Mouse (Mus musculus) E14TG2a.4 (cell line): ENCODE results near the gene Usp16.

Experiments
- H3K27me3 ChIP-seq: 2 replicates; pipeline ENCODE4 v1.6.1; 2014; ENCODE audit warnings: low read length, control low read depth; ENCODE audit not compliant: insufficient read depth
- H3K36me3 ChIP-seq: 2 replicates; pipeline ENCODE4 v1.6.1; 2014; ENCODE audit warnings: low read length, control low read depth; ENCODE audit not compliant: insufficient read depth
- H3K4me1 ChIP-seq: replicated peaks from 2 replicates; pipeline ENCODE4 v1.6.1; 2014; ENCODE audit warnings: low read depth, low read length, control low read depth
- H3K4me3 ChIP-seq: replicated peaks from 2 replicates; pipeline ENCODE4 v1.5.1; 2014; ENCODE audit warnings: mild to moderate bottlenecking, low read length
- H3K9me3 ChIP-seq: 2 replicates; pipeline ENCODE4 v1.6.1; 2014; ENCODE audit warnings: low read length, control low read depth
- CTCF ChIP-seq: conservative IDR thresholded peaks from 2 replicates; pipeline ENCODE4 v1.5.1; 2014; ENCODE audit warnings: low read length
- NANOG ChIP-seq: IDR thresholded peaks from 2 replicates; pipeline ENCODE4 v1.6.1; 2014; ENCODE audit warnings: borderline replicate concordance, low read length, mixed read lengths
- POU5F1 ChIP-seq: IDR thresholded peaks from 2 replicates; pipeline ENCODE4 v1.6.1; 2014; ENCODE audit warnings: low read length, borderline replicate concordance

The Usp16 gene

GRCm38 (mm10) chr16:87454419-87455179 is at the start of gene Usp16:
Usp16 (plus strand) TSS chr16:87454703.
- H3K4me3 ChIP-seq: peak within 1 kb of the TSS; percentile 95
- no peaks in the 10 kb centered on the region for H3K9me3 ChIP-seq
- peaks cover 11% of the 10 kb centered on the region for H3K27me3 ChIP-seq
- peaks cover 32% of the 10 kb centered on the region for H3K4me1 ChIP-seq
- no peak for TF ChIP-seq POU5F1
- H3K36me3 ChIP-seq: peaks cover 6% of the 10 kb centered on the region

- Histone ChIP-seq H3K36me3 (peaks cover 91% of the 10 kb centered on the region), H3K9me3 (no peaks in the 10 kb centered on the region), H3K27me3 (no peaks in the 10 kb centered on the region), H3K4me1 (no peaks in the 10 kb centered on the region), H3K4me3 (no peak overlapping the region)
- TF ChIP-seq NANOG (no peak), CTCF (peak; percentile 41)
Measured at GRCm38 (mm10) chr16:87405001-87405400, 49.5 kb upstream of the Usp16 start.

GRCm38 (mm10) chr16:87420662-87421061 is 33.8 kb upstream of the Usp16 start:
- Histone ChIP-seq H3K36me3 (peaks cover 93% of the 10 kb centered on the region), H3K4me3 (no peak overlapping the region), H3K4me1 (peaks cover 6% of the 10 kb centered on the region), H3K9me3 (peaks cover 5% of the 10 kb centered on the region), H3K27me3 (no peaks in the 10 kb centered on the region)
- TF ChIP-seq CTCF (no peak), NANOG (no peak), POU5F1 (no peak)

- no peak for TF ChIP-seq NANOG
- TF ChIP-seq CTCF: no peak
- no peak for TF ChIP-seq POU5F1
- Histone ChIP-seq H3K4me1 (peaks cover 35% of the 10 kb centered on the region), H3K4me3 (no peak overlapping the region), H3K36me3 (peaks cover 42% of the 10 kb centered on the region), H3K9me3 (no peaks in the 10 kb centered on the region), H3K27me3 (no peaks in the 10 kb centered on the region)
Measured at GRCm38 (mm10) chr16:87427516-87427915, 27.0 kb upstream of the Usp16 start.

- H3K4me3 ChIP-seq: peak within 1 kb of the TSS; percentile 99
- peaks cover 65% of the 10 kb centered on the region for H3K4me1 ChIP-seq
- no peaks in the 10 kb centered on the region for H3K9me3 ChIP-seq
- TF ChIP-seq POU5F1: no peak
- H3K27me3 ChIP-seq: no peaks in the 10 kb centered on the region
- peaks cover 3% of the 10 kb centered on the region; the same call in 1 of the 2 replicates for H3K36me3 ChIP-seq
Measured at GRCm38 (mm10) chr16:87432033-87432814, 22.3 kb upstream of the Usp16 start, which contains the start of gene Ltn1. Ltn1 (minus strand) TSS chr16:87432612.

GRCm38 (mm10) chr16:87434266-87434665 is 20.2 kb upstream of the Usp16 start:
- Histone ChIP-seq H3K27me3 (no peaks in the 10 kb centered on the region), H3K9me3 (no peaks in the 10 kb centered on the region), H3K36me3 (no peaks in the 10 kb centered on the region), H3K4me3 (no peak overlapping the region), H3K4me1 (peaks cover 65% of the 10 kb centered on the region)
- TF ChIP-seq CTCF (no peak), POU5F1 (no peak), NANOG (no peak)

- H3K4me3 ChIP-seq: no peak overlapping the region
- no peaks in the 10 kb centered on the region for H3K9me3 ChIP-seq
- no peak for TF ChIP-seq POU5F1
- no peak for TF ChIP-seq NANOG
- H3K36me3 ChIP-seq: no peaks in the 10 kb centered on the region
- peaks cover 65% of the 10 kb centered on the region for H3K4me1 ChIP-seq
- H3K27me3 ChIP-seq: no peaks in the 10 kb centered on the region
Measured at GRCm38 (mm10) chr16:87434946-87435345, 19.6 kb upstream of the Usp16 start.

- Histone ChIP-seq H3K4me3 (peak overlapping the region; percentile 72), H3K36me3 (no peaks in the 10 kb centered on the region), H3K9me3 (no peaks in the 10 kb centered on the region), H3K27me3 (no peaks in the 10 kb centered on the region), H3K4me1 (peaks cover 60% of the 10 kb centered on the region)
- no peak for TF ChIP-seq CTCF
- TF ChIP-seq POU5F1: no peak
- TF ChIP-seq NANOG: no peak; the same call in 1 of the 2 replicates
Measured at GRCm38 (mm10) chr16:87435411-87436205, 18.9 kb upstream of the Usp16 start.
